Mouse (Mus musculus) lung, embryonic 14.5 days (tissue): ENCODE data around the gene Cdc40. TPM values are rescaled to one million over a fixed set of nuclear protein-coding genes. Genes with fewer than 3 reads are reported as not detected.

Source experiments
- ATAC-seq: fragments of 200-750 bp; cut with Nextera tagmentation; 2 replicates; pipeline ENCODE4 v1.8.0; 2017; ENCODE audit warnings: mild to moderate bottlenecking, moderate TSS enrichment, moderate library complexity; ENCODE audit not compliant: insufficient read depth
- DNase-seq: peaks from one replicate; pipeline ENCODE4 v3.0.0-alpha.2; 2015
- H3K27ac ChIP-seq: fragments of 300-500 bp; sonication (generic); 2 replicates; pipeline ENCODE4 v1.5.1; 2014; ENCODE audit warnings: low read depth, mild to moderate bottlenecking, moderate library complexity
- H3K27me3 ChIP-seq: fragments of 300-500 bp; sonication (generic); 2 replicates; pipeline ENCODE4 v1.6.1; 2014; ENCODE audit warnings: low read length, control low read depth; ENCODE audit not compliant: insufficient read depth
- H3K36me3 ChIP-seq: fragments of 300-500 bp; sonication (generic); 2 replicates; pipeline ENCODE4 v1.6.1; 2014; ENCODE audit warnings: control low read depth; ENCODE audit not compliant: insufficient read depth
- H3K4me1 ChIP-seq: fragments of 300-500 bp; sonication (generic); 2 replicates; pipeline ENCODE4 v1.6.1; 2014; ENCODE audit warnings: antibody characterized with exemption, control low read depth; ENCODE audit not compliant: insufficient read depth
- H3K4me2 ChIP-seq: fragments of 300-500 bp; sonication (generic); 2 replicates; pipeline ENCODE4 v1.6.1; 2014; ENCODE audit warnings: mild to moderate bottlenecking
- H3K4me3 ChIP-seq: fragments of 300-500 bp; sonication (generic); 2 replicates; pipeline ENCODE4 v1.5.1; 2014; ENCODE audit warnings: low read depth, low read length
- H3K9ac ChIP-seq: fragments of 300-500 bp; sonication (generic); 2 replicates; pipeline ENCODE4 v1.6.1; 2014
- H3K9me3 ChIP-seq: fragments of 300-500 bp; sonication (generic); 2 replicates; pipeline ENCODE4 v1.6.1; 2016; ENCODE audit warnings: low read depth, low read length, control low read depth
- CTCF ChIP-seq: IDR thresholded peaks from 2 replicates; pipeline ENCODE4 v1.5.1; 2016; ENCODE audit warnings: antibody characterized with exemption, low read depth
- WGBS: fragments of 180-500 bp; shearing (Covaris S2); extraction: QIAGEN DNeasy Blood & Tissue Kit; methylation state at CpG from one replicate; pipeline ENCODE4 v1.1.7; 2014; 5-methylcytosine and 5-hydroxymethylcytosine counted together
- polyA plus RNA-seq: library from polyadenylated mRNA; unstranded; fragments of >200 nt; fragmentation: Nextera tagmentation; extraction: Ambion mirVana; gene quantifications from 2 replicates; pipeline ENCODE4 v1.2.1, GENCODE M21; 2014

Cdc40 gene
- polyA plus RNA-seq = 32.4 and 33.4 TPM in 2 replicates

DNA sequence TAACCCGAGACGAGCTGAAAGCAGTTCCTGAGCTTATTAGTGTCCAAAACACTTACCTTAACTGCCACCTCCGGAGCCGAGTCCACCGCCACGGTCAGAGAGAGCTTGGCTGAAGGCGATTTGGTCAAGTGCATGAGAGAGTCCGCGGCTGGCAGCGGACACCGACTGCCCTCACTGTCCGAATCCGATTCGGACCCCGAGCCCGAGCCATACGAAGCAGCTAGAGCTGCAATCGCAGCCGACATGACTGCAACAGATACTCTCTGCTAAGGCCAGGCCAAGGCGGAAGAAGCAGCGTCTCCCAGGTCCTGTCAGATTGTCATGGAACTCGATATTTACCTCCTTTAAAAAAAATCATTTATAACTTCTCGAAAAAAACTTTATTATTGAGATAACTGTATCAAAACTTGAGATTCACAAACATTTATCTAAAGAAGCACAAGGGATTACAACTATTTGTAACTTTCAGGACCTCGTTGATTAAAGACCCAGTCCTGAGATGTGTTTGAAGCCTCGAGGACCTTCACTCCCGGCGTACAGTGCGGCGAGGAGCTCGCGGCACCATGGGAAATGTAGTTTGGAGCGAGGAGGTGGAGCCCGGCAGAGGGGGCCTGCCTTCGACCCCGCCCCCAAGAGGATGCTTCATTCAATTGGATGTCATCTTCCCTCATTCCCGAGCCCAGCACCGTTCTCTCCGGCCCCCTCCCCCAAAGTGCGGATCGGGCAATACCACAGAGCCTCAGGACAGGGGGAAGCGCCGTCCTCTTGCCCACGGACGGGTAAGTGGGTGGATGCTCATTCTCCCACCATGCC lies at the start of gene Cdc40, which contains the start of gene Wasf1:
Gene Cdc40 (minus strand): TSS at position 481 of the 813 bp plus-strand sequence.
Gene Wasf1 (plus strand): TSS at position 645 of the 813 bp plus-strand sequence.
- TF ChIP-seq CTCF = no peak
- Histone ChIP-seq H3K4me2 (peak within 1 kb of the TSS; percentile 88), H3K27ac (peak within 1 kb of the TSS; percentile 88), H3K4me3 (peak within 1 kb of the TSS; percentile 80), H3K27me3 (no peaks in the 10 kb centered on the region), H3K36me3 (peaks cover 3% of the 10 kb centered on the region; the same call in 1 of the 2 replicates), H3K9me3 (no peaks in the 10 kb centered on the region), H3K9ac (peak within 1 kb of the TSS; percentile 78), H3K4me1 (peaks cover 9% of the 10 kb centered on the region)
- ATAC-seq (peak; percentile 97), DNase-seq (peak; percentile 98)
- WGBS = under 1% methylated on average over 44 of the region's 44 CpGs

GRCm38 (mm10) chr10:40919464-40919863 lies 36.4 kb upstream of the Cdc40 start:
- Histone ChIP-seq H3K4me1 (no peaks in the 10 kb centered on the region), H3K4me2 (no peak overlapping the region), H3K27me3 (no peaks in the 10 kb centered on the region), H3K36me3 (0 out of 2 replicates have a peak, but pooled peaks cover 3% of the 10 kb centered on the region), H3K4me3 (no peak overlapping the region), H3K9ac (no peak overlapping the region), H3K27ac (no peak overlapping the region), H3K9me3 (no peaks in the 10 kb centered on the region)
- DNase-seq (no peak), ATAC-seq (no peak)
- no peak for TF ChIP-seq CTCF
- 83% methylated on average over 6 of the region's 6 CpGs for WGBS

DNA sequence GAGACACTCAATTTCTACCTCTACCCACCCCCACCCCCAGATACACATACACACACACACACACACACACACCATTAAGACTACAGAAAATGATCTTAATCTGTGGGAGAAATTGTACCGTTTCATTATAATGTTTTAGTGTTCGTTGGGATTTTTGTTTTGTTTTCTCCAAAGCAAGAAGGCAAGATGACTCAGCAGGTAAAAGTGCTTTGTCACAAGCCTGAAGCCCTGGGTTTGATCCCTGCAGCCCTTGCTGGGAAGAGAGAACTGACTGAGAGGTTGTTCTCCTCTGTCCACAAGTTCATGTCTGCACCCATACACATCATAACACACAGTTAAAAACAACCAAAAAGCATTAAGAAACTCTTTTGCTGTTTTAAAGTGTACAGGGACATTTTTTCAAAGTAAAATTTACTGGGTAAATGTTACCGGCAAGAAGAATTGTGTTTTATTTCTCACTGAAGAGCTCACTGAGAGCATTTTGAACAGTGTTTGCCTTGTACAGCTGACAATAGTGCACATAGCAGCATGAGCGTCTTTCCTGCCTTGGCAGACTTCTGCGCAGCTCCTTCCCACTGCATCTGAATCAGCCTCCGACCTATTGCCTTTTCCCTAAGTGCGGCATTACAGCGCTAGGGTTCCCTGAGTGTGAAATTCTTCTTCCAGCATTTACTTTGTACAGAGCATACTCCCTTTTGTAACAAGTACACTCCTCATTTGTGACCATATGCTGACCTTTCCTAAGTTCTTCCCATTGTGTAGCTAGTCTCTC lies 35.7 kb upstream of the Cdc40 start:
- Histone ChIP-seq H3K4me3 (no peak overlapping the region), H3K9me3 (no peaks in the 10 kb centered on the region), H3K36me3 (0 out of 2 replicates have a peak, but pooled peaks cover 3% of the 10 kb centered on the region), H3K4me1 (no peaks in the 10 kb centered on the region), H3K9ac (no peak overlapping the region), H3K27me3 (no peaks in the 10 kb centered on the region), H3K27ac (no peak overlapping the region), H3K4me2 (no peak overlapping the region)
- ATAC-seq = no peak
- no peak for TF ChIP-seq CTCF
- DNase-seq = no peak
- WGBS = 78% methylated on average over 8 of the region's 8 CpGs

DNA sequence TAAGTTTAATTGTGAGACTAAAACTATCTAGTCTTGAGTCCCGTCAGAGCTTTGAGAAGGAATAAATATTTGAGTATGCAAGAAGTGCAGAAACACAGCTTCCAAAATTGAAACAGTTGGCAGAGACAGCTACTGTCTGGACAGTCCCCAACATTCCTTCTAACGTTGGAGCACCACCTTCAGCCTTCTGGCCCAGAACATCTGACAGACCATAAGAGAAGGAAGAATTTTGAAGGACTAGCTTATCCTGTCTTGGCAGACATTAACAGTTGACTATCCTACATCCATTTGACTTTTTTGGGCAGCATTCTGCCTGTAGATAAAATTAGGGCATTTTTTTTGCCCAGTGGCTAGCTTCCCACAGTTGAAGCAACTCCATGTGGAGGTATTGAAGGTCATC lies 32.1 kb upstream of the Cdc40 start:
- Histone ChIP-seq H3K4me1 (no peaks in the 10 kb centered on the region), H3K9me3 (no peaks in the 10 kb centered on the region), H3K4me3 (no peak overlapping the region), H3K4me2 (no peak overlapping the region), H3K27ac (no peak overlapping the region), H3K27me3 (no peaks in the 10 kb centered on the region), H3K9ac (no peak overlapping the region), H3K36me3 (no peaks in the 10 kb centered on the region)
- DNase-seq = no peak
- 63% methylated on average over 2 of the region's 2 CpGs for WGBS
- no peak for ATAC-seq
- TF ChIP-seq CTCF = no peak

- H3K9ac ChIP-seq = no peak overlapping the region
- H3K4me1 ChIP-seq = no peaks in the 10 kb centered on the region
- TF ChIP-seq CTCF = no peak
- DNase-seq = no peak
- ATAC-seq = no peak
- H3K27me3 ChIP-seq = no peaks in the 10 kb centered on the region
- H3K4me2 ChIP-seq = no peak overlapping the region
- no peaks in the 10 kb centered on the region for H3K9me3 ChIP-seq
- H3K36me3 ChIP-seq = no peaks in the 10 kb centered on the region
- no peak overlapping the region for H3K4me3 ChIP-seq
- 70% methylated on average over 2 of the region's 2 CpGs for WGBS
- no peak overlapping the region for H3K27ac ChIP-seq
Measured at GRCm38 (mm10) chr10:40910811-40911210, 27.7 kb upstream of the Cdc40 start.

- H3K4me3 ChIP-seq = no peak overlapping the region
- no peaks in the 10 kb centered on the region for H3K9me3 ChIP-seq
- H3K36me3 ChIP-seq = no peaks in the 10 kb centered on the region
- 48% methylated on average over 2 of the region's 2 CpGs for WGBS
- no peak overlapping the region for H3K27ac ChIP-seq
- no peak overlapping the region for H3K4me2 ChIP-seq
- no peak for TF ChIP-seq CTCF
- H3K27me3 ChIP-seq = no peaks in the 10 kb centered on the region
- H3K4me1 ChIP-seq = no peaks in the 10 kb centered on the region
- no peak overlapping the region for H3K9ac ChIP-seq
- DNase-seq = no peak
- no peak for ATAC-seq
Measured at GRCm38 (mm10) chr10:40908580-40908979, 25.5 kb upstream of the Cdc40 start.

DNA sequence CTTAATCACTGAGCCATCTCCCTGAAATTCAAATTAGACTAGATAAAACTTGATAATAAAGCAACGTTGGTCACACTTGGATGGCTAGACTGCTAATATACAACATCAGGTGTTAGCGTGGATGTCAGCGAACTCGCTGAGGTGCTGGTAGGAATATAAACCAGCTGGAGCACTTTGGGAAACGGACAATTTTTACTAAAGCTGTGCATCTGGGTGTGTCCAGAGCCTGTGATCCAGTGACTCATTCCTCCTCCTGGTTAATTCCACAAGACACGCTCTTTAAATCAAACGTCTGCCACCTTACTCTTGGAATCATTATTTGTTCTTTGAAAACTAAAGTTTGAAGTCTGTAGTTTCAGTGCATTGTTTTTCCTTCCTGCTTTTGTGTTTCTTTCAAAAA lies 23.7 kb upstream of the Cdc40 start:
- H3K27me3 ChIP-seq = no peaks in the 10 kb centered on the region
- H3K4me2 ChIP-seq = no peak overlapping the region
- 72% methylated on average over 7 of the region's 7 CpGs for WGBS
- no peak for ATAC-seq
- no peaks in the 10 kb centered on the region for H3K4me1 ChIP-seq
- TF ChIP-seq CTCF = no peak
- H3K27ac ChIP-seq = no peak overlapping the region
- no peak overlapping the region for H3K9ac ChIP-seq
- H3K9me3 ChIP-seq = no peaks in the 10 kb centered on the region
- DNase-seq = no peak
- H3K4me3 ChIP-seq = no peak overlapping the region
- no peaks in the 10 kb centered on the region for H3K36me3 ChIP-seq
